Mouse (Mus musculus): ENCODE measurements around the gene Slc44a1.

Gene Slc44a1

DNA sequence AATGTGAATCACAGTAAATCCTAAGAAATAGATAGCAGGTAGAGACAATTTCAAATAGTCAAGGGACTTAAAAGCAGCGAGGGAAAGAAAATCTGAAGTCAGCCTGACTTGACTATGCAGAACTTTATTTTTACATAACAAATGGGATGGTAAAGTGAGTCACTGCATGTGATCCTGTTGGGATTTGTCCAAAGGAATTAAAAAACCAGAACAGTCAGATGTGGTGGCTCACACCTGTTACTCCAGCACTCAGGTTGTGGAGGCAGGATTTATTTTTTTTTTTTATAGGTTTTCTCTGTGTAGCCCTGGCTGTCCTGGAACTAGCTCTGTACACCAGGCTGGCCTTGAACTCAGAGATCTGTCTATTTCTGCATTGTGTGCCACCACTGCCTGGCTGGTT is 25.7 kb downstream of the Slc44a1 start:
- no peak for DNase-seq (ENCODE audit: low spot score in 2 of 2)

DNA sequence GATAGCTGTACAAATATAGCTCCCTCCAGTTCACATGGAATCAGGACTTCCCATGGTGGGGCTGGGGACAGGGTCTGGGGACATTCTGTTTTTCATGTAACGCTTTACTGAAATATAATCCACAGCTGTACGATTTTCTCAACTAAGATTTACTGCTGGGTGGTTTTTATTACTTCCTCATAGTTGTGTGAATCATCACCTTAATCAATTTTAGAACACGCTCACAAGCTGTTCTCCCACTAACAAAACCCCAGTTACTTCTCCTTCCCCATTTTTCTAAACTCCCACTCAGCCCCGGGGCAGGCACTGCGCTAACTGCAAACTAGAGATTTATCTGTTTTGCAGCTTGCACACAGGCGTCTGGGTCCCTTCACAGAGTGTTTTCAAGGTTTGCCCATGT is 28.8 kb downstream of the Slc44a1 start:
- DNase-seq (ENCODE audit: low spot score in 2 of 2) = no peak

DNA sequence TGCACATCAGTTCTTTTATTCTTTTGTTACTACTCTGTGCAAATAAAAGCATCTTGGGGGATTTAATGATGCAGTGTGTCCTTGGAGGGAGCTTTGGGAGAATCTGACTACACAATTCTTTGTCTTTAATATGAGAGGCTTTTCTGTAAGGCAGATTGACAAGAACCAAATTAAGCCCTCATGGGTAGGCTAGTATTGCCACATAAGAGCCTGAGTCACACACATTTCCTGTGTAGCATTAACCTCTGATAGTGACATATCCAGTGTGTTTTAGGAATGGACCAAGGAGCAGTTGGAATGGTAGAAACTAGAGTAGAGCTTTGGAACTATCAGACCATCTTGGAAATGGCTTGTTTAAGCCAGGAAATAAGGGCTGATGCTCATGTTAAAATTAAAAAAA is 33.9 kb downstream of the Slc44a1 start:
- no peak for DNase-seq (ENCODE audit: low spot score in 2 of 2)

DNA sequence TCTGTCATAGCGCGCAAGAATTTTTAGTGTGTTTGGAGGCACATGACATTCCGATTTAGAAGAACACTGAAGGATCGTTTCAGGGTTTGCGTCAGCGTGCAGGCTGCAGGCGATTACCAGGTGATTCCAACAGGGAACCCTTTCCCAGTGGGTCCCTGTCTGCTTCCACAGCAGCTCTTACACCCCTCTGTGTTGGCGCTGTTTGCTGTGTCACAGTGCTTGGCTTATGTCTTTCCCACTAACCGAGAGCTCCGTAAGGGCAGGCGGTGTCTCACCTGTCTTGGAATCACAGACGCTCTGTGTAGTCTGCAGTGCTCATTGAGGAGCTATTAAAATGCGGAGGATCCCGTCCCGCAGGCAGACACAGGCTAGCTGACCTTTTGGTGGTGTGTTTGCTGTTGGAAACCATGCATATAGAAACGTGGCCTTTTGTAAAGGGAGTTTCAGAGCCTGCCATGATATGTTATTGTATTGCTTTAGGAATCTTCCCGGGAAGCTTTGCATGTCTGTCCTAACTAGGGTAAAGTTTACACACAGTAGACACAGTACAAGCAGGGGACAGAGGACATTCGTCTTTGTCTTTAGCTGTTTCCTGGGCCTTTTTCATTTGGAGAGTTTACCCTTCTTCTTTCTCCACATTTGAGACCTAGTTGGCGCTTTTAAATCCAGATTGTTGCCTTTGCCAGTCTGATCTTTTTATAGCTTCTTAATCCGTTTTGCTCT is 35.2 kb downstream of the Slc44a1 start:
- DNase-seq (ENCODE audit: low spot score in 2 of 2) = no peak

DNA sequence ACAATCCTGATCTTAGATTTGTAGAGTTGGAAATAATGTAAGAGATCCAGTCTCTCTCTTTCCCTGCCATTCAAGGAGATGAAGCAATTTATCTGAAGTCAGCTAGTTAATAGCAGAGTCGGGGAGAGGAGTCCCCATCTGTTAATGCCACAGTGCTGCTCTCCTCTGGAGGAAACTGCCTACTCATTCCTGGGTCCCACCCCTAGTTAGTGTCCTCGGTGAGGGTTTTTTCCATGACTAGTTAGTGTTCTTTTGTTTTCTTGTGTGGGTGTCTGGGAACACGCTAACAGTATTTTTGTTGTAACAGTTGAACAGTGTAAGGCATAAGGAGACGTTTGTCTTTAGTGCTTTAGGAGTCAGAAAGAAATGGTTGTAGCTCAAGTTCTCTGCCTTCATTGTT is 38.4 kb downstream of the Slc44a1 start:
- DNase-seq (ENCODE audit: low spot score in 2 of 2) = no peak

DNA sequence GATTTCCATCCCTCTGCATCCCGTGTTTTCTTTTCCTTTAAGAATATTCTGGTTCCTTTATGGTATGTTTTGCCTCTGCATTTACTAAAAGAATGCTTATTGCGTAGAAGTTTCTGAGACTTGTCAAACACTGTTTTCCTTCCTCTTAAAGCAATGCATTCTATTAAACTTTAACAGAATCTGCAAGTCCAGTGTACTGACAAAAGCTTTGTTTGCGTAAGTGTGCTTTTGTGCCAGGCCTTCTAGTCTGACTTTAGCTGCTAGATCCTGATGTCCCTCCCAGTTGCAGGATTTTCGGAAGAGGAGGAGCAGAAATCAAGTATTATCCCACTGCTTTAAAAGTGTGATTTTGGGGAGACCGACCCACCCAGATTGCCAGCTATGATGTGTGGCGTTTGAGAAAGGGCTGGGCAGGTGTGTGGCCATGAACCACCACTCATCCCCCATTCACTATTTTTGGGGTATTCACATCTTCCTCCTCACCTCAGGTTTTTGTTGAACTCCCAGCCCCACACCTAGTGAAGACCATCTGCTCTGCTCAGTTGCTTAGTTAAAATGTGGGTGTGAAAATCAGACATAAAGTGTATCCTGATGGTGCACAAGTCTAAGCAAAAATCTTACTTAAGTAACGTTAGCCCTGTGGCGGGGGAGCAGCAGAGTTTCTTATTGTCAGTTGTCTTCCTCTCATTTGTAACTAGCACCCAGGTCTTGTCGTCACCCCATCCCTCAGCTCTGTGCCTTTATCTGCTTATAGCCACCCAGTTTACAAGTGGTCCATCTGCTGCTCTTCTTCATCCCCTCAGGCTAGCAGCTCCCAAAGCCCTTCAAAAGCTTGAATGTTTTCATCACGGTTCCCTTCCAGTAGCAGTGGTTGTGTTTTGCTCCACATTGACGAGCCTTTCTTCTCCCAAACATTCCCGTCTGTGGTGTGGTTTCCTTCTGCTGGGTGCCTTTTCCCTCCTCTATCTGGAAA is 47.3 kb downstream of the Slc44a1 start:
- DNase-seq (ENCODE audit: low spot score in 2 of 2) = no peak

DNA sequence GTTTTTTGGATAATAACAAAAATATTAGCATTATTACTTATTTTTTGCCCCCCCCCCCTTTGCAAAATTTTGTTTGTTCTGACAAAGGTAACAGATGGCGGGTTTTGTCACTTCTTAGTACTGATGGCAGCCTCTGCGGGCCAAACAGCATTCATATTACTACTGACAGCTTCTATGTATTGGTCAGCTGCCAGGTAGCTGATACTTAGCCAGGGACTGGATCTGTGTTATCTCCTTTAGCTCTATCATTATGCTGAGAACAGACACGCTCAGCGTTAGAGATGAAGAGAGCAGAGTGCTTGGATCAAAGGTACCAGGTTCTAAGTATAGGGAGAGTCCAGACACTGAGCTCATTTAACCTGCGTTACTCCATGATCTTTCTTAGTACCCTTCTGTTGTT is 48.6 kb downstream of the Slc44a1 start:
- no peak for DNase-seq (ENCODE audit: low spot score in 2 of 2)

DNA sequence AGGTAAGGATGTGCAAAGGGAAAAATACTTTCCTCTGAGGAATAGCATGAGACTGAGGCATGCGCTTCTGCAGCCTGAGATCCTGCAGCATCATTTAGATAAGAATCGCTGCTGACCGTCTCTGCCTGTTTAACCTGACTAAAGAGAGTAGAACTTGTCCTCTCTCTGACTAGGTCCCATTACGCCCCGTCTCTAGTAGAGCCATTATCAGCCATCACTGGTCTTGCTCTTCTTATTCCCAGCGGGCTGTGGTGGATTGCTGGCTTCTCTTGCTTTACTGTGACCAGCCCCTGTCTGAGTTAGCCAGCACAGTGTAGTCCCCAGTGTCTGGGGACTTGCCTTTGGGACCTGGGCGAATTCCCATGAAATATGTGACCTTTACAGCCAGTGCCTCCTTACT is 50.2 kb downstream of the Slc44a1 start:
- DNase-seq (ENCODE audit: low spot score in 2 of 2) = no peak

DNA sequence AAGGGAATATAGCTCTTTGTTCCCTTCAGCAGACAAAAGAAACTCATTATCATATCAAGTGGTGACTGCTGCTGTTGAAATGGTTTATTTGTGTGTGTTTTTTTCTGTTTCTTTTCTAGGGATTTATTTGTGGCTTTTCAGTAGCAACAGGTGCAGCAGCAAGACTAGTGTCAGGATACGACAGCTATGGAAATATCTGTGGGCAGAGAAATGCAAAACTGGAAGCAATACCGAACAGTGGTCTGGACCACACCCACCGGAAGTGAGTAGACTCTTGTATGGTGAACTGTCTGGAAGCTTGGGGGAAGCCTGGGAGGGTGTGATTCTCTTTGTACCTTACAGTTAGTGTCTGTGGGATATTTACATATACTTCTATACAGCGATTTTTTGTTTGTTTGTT is 51.1 kb downstream of the Slc44a1 start:
- no peak for DNase-seq (ENCODE audit: low spot score in 2 of 2)

DNA sequence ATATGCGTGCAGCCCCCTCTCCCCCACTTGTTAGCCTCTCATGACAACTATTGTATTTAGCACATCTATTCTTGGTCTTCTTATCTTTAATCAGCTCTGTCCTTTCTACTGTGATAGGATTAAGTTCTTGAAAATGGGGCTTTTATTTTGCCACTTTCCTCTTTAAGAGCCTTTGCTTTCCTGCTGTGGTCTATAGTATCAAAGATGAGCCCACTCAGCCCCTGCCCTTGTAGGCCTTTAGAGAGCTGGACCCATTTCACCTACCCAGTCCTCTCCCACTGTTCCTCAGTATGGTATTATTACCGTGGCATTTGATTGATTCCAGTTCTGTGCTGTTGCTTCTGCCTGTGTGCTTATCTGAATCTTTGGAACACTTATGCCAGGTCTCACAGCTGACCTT is 55.4 kb downstream of the Slc44a1 start:
- DNase-seq (ENCODE audit: low spot score in 2 of 2) = no peak

DNA sequence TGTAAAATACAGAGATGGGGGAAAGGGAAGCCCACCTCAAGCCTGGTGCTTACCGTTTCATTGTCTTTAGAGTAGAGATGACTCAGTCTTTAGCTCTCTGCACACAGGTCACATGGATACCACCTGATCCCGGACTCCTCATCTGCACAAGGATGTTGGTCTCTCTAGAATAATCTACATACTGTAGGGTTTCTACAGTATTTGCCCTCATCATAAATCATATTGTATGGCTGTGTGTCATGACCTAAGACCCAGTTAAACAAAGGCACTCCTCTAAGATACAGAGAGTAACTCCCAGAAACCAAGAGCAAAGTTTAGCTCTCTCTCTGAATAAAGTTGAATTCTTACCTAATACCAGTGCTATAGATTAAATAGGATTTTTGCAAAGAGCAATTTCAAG is 62.6 kb downstream of the Slc44a1 start:
- DNase-seq (ENCODE audit: low spot score in 2 of 2) = peak in 1 of 2 experiments; percentile 15

DNA sequence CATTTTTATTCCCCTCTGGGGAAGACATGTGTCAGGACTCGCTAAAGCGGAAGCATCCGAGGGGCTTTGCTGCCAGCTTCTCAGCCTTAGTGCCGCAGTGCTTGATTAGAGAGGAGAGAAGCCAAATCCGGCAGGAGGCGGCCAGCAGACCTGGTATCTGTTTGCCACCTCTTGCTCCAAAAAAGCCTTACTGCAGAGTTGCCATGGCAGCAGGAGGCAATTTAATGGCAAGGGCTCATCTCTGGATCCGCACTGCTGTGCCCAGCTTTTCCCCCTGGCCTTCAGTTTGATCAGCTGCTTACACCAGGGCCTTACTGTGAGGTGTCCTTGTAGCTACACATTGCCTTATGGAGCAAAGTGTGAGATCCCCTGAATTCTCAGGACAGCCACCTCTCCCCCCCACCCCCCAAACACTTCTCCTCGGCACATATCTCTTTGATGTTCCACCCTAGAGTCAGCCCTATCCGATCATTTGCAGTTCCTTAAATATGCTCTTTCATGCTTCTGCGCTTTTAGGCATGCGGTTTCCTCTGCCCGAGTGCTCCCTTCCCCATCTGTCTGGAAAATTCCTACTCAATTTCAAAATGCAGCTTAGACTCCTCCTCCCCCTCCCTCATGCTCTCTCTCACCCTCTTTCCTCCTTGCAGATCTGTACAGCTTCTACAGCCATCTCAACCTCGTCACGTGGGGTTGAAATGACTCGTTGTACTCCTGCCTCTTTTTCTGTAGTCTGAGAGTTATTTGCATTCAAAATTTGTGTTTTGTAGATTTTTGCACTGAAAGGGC is 72.1 kb downstream of the Slc44a1 start:
- DNase-seq (ENCODE audit: low spot score in 2 of 2) = peak; percentile 75 to 85

DNA sequence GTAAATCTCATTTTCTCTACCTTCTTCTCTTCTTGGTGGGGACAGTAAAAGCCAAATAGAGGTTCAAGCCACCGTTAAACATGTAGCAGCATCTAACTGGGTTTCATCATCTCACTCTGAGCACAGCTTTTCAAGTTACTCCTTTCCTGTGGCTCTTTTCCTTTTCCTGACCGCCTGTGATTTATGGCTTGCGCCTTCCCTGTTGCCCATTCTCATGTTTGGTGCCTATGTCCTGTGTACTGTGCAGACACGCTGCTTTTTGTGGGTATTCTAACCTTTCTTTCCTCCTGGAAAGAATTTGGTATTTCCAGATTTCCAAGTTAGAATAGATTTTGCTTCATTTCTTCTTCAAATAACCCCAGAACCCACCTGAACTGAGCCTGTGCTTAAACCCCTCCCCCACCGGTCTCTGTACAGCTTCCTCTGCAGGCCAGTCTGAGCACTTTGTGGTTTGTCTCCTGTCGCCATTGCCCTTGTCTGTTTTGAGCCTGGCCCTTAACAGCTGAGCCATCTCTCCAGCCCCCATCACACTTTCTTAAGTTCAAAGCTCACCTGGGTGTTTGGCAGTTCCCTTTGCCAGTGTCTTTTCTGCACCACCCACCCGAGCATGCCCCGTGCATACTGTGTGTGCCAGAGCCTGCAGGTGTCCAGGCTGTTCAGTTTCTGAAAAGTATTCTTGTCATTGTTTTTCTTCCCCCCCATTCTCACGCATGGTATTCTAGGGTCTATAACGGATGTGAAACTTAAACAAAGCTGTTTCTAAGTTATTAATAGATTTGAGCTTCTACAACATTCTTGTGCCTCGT is 73.3 kb downstream of the Slc44a1 start:
- peak in 1 of 2 experiments; percentile 61 for DNase-seq (ENCODE audit: low spot score in 2 of 2)

DNA sequence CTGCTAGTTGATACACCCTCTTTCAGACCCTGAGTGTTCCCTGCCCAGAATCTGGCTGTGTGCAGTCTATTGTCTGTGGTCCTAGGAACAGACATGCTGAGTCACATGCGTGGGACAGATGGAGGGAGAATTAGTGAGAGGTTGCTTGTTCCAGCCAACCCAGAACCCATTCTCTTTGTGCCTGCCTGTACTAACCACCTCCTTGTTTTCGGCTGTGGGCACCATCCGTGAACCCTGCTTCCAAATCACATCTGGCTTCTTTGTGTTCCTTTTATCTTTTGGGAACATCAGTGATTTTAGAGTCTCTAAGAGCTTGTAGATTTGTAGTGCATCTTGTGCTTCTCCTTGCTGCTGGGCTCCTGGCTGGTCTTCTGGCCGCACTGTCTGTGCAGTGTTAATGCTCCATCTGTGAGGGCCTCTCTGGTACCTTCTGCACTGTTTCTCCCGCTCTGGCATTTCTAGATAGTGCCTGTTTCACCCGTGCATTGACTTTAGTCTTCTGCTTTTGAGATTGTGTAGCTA is 75.9 kb downstream of the Slc44a1 start:
- peak in 1 of 2 experiments; percentile 67 for DNase-seq (ENCODE audit: low spot score in 2 of 2)

DNA sequence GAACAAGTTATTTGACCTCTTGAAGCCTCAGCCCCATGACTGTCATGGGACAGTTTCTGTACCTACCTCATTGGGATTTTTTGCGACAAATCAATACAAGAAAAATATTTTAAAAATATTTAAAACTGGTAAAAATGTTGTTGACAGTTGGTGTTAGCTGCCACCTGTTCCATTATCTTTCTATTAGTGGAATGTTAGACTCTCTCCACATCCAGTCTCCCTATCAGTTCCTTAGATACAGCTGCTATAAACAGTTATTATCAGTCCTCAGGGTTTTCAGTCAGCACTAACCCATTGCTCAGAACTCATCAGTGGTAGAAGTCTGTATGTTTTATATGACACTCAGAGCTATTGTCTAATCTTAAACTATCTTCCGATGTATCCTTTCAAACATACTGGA is 79.2 kb downstream of the Slc44a1 start:
- DNase-seq (ENCODE audit: low spot score in 2 of 2) = no peak

DNA sequence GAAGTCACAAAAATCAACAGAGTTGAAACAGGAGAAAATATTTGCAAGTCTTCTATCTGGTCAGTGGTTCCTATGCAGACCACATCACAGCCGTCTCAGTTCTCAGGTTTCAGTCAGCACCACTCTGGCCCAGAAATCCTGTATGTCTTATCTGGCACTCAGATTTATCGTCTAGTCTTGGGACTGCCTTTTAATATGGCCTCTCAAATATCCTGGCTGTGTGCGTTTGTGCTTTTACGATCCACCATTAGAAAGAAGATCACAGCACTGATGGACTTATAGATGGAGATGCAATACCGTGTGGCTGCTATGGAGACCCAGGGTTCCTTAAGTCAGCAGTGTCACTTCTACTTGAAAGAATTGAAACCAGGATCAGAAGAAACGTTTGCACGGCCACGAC is 80.8 kb downstream of the Slc44a1 start:
- no peak for DNase-seq (ENCODE audit: low spot score in 2 of 2)

DNA sequence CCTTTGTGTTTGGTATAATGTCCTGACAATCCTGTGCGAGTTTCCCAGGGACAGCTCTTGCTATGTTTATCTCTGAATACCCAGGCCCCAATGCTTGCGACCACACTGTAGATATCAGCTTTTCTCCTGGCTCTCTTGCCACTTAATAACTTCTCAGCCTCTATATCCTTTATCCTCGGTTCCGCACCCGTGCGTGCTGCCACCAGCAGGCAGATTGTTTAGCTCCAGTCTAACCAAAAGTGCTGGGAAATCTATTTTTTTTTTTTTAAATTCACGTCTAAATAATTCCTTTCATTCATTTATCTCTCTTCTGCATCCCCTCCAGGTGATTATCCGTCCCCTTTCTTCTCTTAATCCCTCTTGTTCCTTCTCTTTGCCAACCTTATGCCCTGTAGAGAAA is 82.4 kb downstream of the Slc44a1 start:
- no peak for DNase-seq (ENCODE audit: low spot score in 2 of 2)

DNA sequence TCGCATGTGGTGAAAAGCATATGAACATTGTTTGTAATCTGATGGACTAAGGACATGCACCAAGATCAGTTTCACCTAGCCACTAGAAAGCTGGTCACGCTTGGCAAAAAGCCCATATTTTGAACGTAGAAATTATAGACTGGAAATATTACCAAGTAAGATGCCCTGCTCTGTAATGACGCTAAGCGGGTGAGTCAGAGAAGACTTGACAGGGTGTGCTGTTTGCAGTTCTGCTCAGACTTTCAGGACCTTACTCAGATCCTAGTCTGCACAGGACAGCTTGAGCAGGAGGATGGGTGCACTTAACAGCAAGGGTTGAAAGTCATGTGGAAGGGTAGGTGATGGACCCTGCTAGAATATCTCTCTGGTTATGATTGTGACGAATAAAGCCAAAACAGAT is 85.3 kb downstream of the Slc44a1 start:
- DNase-seq (ENCODE audit: low spot score in 2 of 2) = no peak

DNA sequence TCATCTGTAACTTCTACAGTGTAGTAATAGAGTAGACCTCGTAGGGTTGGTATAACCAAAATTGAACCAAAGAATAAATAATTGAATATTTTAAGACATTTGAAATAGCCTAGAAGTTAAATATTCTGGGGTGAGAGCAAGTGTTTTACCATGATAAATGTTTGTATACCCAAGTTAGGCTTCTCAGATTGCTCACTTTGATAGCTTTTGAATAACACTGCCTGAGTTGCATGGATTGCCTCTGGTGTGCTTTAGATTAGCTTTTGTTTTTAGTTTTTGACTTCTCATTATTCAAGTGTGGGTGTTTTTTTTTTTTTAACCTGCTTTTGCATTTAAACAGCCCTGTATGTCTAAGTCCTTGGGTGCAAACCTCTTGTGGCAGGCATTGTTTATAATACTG is 85.8 kb downstream of the Slc44a1 start:
- DNase-seq (ENCODE audit: low spot score in 2 of 2) = no peak

DNA sequence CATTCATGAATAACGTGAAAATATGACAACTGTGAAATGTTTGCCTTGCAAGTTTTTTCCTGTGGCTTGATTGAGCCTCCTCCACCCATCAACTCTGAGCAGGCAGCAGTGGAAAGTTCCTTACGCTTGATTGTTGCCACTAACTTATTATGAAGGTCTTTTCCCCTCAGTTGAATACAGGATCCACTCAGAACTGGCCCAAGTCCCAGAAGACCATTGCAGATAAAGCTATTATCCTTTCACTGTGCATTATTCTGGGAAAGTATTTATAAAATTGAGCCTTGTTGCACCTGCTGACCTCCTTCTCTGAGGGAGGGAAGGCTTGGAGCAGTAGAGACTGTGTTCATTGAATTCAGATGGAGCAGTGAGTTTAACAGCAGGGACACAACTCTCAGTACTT is 86.2 kb downstream of the Slc44a1 start:
- no peak for DNase-seq (ENCODE audit: low spot score in 2 of 2)

DNA sequence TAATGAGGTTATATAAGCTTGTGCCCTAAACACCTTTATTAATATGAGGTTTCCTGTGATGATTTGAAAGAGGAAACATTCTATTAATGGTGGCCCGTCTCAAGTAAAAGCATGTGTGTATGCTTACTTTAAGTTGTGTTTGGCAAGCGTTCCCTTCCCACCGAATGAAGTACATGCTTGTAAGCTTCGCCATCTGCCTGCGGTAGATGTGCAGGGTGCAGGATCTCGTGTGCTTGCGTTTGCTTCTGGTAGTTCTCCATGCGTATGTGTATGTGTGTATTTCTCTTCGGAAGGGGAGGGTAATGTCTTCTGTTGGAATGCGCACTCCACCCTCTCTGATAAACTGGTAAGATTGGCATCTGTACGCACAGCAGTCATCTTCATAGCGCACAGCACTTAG is 95.6 kb downstream of the Slc44a1 start:
- DNase-seq (ENCODE audit: low spot score in 2 of 2) = no peak

Measured in right cerebral cortex, postnatal 10 days (tissue).